Mouse (Mus musculus) kidney, adult 9 months (tissue): ENCODE results near the gene Zdhhc18.

Experiments
- DNase-seq: peaks from one replicate; pipeline ENCODE4 v3.0.0; 2022

Gene Zdhhc18

DNA sequence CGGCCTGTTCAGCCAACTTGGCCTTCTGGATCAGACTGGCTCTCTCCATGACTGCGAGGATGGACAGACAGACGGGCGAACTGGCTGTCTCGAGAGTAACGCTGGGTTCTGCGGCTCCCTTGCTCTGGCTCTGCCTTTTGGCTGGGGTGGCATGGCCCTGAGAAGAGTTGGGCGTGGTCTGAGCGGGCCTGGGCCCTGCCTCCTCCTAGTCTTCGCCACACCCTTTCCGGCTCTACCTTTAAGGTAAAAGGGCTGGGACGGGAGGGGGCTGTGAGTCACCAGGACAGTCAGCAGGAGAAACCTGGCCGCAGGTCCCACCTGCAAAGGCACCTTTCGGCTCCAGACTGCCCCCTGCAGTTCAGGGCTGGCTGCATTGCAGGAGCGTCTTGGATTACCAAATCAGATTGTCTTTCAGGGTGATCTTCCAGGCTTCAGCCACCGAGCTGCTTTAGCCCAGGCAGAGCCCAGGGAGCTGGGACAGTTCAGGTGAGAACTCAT lies 48.2 kb downstream of the Zdhhc18 start, which contains the start of gene Sfn:
Gene Sfn (minus strand): TSS at position 448 of the 498 bp plus-strand sequence.
- peak; percentile 77 for DNase-seq

DNA sequence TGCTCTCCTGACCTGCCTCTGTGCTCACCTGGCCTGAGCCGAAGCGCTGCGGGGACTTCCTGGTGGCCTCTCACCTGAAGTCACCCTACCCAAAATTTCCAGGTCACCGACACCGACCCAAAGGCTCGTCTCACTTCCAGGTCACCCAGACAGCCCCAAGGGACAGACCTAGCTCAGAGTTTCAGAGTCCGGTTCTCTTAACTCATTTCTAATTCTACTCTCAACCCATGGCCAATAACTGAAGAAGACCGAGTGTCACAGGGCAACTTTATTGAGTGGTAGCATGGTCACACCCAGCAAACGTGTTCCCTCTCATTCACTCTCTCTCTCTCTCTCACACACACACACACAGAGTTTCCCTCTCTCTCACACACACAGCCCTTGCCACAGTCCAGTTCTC lies 49.6 kb downstream of the Zdhhc18 start:
- no peak for DNase-seq

DNA sequence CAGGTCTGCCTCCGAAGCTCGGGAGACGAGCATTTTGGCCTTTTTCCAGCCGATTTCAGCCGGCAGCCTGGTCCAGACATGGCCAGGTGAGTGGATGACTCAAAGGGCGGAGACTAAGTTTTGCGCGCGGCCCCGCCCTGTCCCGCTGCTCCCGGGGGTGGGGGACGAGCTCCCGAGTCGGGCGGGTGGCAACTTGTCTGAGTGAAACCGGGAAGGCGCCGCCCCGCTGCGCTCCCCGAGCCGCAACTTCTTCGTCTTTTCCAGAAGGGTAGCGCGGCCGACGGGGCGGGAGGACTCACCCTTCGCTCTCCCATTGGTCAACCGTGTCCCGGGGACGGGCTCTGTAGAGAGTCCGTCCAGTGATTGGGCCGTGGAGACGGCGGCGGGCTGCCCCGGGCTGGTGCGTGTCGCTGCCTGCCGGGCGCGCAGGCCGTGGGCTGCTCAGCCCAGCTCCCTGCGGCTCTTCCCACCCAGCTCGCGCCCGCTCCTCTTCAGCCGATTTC lies 50.3 kb downstream of the Zdhhc18 start:
- DNase-seq, result peak; percentile 95

DNA sequence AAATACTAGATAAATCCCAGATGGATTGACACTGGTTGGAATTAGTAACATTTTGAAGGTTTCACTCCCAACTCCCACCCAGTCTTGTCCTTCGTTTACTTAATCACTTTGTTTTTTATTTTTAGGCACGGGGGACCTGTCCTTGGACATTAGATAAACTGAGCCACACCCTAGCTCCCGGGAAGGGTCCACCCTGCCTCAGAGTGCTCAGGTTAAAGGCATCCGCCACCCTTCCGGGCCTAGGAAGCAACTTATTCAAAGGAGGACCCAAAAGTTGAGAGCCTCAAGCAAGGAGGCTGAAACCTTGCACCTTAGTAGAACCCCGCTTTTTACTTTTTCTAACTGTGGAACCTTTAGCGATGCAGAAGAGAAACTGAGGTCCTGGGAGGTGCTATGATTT lies 50.8 kb downstream of the Zdhhc18 start:
- no peak for DNase-seq

DNA sequence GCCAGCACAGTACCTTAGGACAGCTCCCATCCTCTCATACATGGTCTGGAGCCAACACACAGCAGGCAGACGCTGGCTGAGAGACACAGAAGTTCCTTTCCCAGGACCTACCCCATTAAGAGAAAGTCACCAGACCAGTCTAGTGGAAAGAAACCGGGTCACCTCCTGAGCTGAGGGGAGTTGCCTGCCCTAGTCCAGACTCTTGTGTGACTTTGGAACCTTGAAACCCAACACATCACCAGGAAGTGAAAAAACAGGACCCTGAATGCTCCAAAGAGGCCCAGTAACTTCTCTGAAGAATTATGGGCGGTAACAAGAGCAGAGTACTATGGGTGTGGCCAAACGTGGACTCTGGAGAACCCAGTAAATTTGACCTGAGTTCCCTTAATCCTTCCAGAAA lies 51.3 kb downstream of the Zdhhc18 start:
- peak; percentile 51 for DNase-seq

DNA sequence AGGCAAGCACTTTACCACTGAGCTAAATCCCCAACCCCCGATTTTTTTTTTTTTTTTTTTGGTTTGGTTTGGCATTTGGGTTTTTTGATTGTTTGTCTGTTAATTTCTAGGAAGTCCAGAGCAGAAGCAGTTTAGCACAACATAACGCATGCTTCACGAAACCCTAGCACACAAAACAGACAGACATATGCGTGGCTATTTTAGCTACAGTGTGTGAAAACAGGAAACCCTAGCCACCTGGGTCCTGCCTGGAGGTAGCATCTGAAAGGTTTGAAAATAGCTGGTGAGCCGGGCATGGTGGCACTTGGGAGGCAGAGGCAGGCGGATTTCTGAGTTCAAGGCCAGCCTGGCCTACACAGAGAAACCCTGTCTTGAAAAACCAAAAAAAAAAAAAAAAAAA lies 53.9 kb downstream of the Zdhhc18 start:
- no peak for DNase-seq

DNA sequence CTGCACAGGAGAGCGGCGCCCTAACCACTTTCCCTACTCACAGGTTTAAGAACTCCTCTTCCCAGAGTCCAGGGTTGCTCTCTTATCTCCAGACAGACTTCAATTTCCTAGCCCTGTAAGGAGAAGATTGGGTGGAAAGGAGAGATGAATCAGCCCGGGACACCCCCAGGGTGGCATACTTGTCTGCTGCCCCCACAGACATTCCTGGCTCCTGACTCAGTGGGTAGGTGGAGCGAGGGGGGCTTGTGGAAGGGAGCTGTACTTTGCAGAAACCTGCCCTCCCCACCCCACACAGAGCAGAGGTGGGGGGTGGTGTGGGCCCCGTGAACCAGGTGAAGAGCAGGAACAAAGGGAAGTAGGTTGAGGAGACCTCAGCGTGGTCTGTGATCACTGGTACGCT lies 54.4 kb downstream of the Zdhhc18 start:
- no peak for DNase-seq

DNA sequence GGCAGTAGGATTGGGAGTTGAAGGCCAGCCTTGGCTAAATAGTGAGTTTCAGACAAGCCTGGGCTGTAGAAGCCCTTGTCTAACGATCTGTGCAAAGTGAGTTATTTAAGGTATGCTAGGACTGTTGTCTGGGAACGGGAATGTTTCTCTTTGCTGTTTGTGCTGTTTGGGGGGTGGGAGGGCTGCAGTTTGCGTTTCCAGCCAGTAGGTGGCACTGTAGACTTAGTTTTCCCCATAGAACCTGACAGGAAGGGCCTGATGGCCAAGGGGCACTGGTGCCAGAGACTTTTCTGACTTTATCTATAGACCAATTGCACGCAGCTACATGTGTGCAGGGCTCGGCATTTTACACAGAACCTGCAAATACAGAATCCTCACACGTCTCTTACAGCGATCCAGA lies 57.4 kb downstream of the Zdhhc18 start:
- peak; percentile 76 for DNase-seq

DNA sequence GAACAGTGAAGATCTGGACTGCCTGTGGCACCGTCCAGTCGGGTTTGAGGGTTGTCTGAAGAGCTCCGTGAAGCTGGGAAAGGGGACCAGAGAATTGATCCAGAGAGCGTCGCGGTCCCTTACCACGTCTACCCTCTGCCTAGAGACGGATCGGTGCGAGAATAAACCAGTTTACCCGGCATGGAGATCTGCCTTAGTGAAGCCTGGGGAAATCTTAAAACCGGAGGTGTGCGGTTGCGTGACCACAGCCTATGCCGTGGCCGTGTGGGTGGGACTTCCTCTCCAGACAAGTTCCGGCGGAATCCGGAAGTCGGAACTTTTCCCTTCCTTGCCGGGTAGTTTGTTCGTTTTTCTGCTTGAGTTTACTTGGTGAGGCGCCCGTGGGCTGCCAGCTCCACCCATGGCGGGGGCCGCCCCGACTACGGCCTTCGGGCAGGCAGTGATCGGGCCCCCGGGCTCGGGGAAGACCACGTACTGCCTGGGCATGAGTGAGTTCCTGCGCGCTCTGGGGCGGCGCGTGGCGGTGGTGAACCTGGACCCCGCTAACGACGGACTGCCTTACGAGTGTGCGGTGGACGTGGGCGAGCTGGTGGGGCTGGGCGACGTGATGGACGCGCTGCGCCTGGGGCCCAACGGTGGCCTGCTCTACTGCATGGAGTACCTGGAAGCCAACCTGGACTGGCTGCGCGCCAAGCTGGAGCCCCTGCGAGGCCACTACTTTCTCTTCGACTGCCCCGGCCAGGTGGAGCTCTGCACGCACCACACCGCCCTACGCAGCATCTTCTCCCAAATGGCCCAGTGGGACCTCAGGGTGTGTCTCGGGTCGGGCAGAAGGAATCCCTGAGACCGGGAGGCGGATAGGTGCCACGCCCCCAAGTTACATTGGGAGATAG lies 65.6 kb downstream of the Zdhhc18 start, which contains the start of gene Gpn2:
Gene Gpn2 (plus strand): TSS at position 304 of the 893 bp plus-strand sequence.
- DNase-seq, result peak; percentile 86

DNA sequence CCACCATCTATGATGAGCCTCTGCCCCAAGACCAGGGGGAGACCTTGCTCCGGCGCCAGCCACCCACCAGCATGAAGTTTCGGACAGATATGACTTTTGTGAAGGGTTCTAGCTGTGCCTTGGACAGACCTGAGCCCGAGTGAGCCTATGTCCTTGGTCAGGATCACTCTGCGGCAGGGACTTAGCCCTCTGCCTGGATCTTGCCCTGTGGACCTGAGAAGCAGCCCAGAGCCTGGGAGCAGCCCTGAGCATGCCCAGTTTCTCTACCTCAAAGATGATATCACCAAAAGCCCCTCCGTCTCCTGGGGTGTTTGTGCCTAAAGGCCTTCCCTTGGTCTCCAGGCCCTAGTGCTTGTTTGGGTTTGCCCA lies 66.3 kb downstream of the Zdhhc18 start:
- DNase-seq, result peak; percentile 43

DNA sequence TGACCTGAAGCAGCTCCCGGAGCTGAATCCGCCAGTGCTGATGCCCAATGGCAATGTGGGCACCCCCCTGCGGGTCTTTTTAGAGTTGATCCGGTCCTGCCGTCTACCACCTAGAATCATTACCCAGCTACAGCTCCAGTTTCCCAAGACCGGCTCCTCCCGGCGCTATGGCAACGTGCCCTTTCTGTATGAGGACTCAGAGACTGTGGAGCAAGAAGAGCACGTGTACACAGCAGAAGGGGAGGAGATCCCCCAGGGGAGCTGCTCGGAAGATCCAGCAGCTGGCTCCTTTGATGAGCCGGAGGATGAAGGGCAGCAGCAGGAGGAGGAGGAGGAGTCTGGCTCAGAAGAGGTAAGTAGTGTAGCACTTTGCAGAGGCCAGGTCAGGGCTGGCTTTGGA lies 72.0 kb downstream of the Zdhhc18 start:
- no peak for DNase-seq

DNA sequence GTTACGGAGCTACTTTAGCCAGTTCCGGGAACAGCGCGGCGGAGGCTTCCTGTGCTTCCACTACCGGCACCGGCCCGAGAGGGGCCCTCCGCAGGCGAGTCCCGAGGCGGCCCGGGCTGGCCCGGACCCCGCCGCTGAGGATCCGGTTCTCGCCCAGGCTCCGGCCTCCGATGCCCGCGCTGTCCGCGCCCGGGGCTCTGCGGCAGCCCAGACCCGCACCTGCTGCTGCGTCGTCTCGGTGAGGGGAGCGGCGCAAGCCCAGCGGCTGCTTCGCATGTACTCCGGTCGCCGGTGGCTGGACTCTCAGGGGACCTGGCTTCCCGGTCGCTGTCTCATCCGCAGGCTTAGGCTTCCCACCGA lies 75.1 kb downstream of the Zdhhc18 start:
- DNase-seq, result no peak

DNA sequence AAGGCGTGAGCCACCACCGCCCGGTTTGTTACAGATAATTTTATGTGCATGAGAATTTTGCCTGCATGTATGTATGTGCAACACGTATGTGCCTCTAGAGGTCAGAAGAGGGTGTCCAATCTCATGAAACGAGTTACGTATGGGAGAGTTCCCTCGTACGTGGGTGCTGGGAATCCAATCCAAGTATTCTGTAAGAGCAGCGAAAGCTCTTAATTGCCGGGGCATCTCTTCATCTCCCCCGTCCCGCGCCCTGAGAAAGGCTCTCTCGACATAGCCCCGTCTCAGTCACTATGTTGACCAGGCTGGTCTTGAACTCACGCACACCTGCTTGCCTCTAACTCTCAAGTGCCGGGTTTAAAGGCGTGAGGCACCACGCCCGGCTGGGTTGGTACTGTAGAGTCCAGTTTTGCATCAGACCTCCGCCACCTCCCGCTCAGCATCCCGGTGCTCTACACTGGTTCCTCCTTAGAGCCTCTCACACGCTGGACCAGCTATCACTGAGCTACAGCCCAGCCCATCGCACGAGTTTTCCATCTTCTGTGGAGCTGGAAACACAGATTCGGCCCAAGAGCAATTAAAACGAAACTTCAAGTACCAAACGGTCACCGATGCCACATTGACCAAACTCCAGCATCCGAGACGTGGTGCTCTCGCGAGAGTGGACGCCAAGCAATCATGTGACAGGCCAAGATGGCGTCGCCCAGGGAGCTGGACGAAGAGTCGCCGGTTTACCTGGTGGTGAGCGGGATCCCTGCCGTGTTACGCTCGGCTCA lies 75.7 kb downstream of the Zdhhc18 start, which contains the start of gene Gpatch3:
Gene Gpatch3 (plus strand): TSS at position 676 of the 773 bp plus-strand sequence.
- DNase-seq, result peak; percentile 95

DNA sequence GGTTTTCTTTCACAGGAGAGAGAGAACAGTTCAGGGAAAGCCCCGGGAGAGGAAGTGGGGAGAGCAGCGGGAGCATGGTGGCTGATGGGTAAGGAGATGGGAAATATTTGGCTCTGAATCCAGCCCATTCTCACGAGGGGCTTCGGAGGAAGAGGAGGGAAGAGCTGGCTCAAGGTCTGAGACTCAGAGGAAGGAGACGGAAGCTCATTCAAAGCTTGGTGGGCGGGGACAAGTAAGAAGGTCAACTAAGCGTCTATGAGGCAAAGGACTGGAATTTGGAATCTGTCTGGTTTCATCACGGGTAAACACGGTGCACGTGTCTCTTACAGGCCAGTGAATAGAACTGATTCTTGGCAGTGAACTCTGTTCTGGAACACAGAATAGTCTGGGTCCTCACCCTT lies 79.9 kb downstream of the Zdhhc18 start:
- peak; percentile 93 for DNase-seq

DNA sequence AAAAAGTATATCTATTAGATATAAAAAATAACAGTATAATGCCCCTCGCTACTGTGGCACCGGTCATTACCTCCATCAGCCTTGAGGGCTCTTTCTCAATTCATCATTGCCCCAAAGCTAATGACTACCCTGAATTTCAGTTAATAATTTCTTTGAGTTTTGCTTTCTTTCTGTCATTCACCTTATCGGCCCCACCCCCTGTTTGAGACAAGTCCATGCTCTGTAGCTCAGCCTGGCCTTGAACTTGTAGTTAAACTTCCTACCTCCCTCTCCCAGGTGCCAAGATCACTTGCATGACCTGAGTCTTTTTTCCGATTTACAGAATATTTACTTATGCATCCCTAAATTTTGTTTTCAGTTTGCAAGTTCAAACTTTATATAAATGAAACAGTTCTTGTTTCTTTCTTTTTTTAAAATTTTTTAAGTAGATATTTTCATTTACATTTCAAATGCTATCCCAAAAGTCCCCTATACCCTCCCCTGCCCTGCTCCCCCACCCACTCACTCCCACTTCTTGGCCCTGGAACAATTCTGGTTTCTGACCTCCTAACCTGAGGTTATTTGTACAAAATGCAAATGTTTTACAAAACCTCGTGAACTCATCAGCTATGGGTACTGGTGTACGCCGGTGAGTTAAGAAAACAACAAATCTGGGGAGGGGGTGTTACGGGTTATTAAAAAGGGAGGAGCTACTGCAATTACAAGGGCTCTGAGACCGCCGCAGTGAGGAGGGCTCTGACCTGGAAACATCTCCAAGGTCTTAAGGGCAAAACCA lies 80.5 kb downstream of the Zdhhc18 start:
- DNase-seq, result peak; percentile 79

DNA sequence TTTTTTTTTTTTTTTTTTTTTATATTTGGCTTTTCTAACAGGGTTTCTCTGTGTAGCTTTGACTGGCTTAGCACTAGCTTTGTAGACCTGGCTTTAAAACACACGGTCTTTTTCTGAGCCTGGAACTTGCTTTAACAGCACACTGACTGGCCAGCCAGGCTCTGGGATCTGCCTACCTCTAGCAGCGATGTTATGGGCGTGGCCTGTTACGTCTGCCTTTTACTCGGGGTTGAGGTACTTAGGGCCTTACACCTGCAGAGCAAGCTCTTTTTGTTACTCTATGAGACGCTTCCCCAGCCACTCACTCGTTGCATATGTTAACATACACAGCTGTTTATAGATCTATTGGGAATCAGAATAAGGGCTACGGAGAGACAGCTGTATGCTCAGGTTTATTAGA lies 82.7 kb downstream of the Zdhhc18 start:
- DNase-seq, result peak; percentile 31

DNA sequence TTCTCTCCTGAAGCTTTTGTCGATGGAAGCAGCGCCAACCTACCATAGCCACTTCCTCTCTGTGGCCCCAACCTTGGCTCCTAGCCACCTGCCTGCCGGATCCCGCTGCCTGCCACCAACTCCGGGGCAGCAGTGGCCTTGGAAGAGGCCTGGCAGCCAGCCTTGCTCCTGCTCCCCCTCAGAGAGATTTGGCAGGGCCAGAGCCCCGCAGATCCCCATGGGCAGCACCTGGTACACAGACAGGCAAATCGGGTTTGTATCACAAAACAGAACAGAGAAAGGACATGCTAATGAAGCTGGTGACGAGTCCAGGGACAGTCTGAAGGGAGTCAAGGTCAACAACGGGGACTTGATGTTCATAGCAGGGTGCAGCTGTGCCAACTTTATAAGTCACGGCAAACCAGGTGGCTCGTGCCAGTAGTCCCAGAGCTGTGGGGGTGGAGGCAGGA lies 86.8 kb downstream of the Zdhhc18 start:
- DNase-seq, result peak; percentile 80

DNA sequence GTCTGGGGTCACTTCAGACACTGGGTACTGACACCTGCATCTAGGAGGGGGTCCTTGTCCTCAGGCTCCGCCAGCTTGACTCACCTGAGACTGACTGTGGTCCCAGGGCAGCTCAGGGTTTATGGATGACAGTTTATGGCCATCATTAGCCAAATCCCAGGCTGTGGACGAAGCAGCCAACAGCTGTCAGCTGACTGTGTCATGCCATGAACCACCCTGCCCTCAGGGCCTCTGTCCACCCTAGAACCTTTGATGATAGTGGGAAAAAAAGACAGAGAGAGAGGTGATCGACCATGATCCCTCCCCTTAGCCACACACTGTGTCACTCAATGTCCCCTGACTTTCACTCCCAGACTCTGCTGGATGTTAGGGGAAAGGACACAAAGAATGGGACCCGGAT lies 88.3 kb downstream of the Zdhhc18 start:
- DNase-seq, result no peak

DNA sequence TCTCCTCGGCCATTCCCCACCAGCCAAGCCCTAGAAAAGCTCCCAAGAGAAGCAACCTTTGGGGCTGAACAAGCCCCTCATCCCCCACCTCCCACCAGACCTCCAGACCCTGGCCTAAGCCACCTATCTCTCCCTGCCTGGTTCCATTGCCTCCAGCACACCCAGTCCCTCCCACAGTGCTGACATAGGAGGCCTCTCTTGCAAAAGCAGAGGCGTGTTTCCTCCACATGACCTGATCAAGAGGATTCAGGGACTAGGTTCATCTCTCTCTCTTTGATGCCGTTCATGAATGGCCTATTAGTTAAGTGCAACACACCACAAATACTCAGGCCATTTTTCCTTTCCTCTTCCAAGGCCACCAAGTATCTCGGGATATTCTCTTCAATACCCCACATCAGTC lies 90.1 kb downstream of the Zdhhc18 start:
- DNase-seq, result no peak

DNA sequence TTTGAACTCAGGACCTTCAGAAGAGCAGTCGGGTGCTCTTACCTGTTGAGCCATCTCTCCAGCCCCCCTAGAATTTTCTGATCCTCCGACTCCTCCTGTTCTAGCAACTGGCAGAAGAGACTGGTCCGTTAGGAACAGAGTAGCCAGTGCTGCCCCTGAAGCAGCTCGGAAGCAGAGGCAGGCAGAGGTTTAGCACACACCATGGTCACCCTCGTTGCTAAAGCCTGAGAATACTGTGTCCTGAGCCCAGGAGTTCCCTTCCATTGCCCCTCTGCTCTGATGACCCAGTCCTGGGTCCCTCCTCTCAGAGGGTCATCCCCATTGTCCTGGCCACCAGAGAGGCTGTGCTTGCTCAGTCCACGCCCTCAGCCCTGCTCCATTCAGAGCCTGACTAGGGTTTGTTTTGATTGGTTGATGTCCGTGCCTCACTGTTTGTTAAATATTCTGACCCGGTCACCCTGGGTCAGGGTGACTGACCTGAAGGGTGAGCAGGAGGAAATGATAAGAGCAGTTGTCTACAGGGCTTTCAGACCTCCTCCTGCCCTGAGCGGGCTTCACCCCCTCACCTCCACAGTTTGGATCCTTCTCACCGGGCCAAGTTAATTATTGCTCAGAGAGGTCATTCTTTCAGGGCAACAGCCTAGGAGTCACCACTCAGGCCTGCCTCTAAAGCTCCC lies 92.8 kb downstream of the Zdhhc18 start:
- DNase-seq, result peak; percentile 89
